Mouse (Mus musculus) heart, embryonic 12.5 days (tissue): ENCODE results near the gene Mme. TPM values are rescaled to one million over a fixed set of nuclear protein-coding genes. Genes with fewer than 3 reads are reported as not detected.

ENCODE experiments used
- ATAC-seq: fragments of 200-750 bp; cut with Nextera tagmentation; 2 replicates; pipeline ENCODE4 v1.8.0; 2017; ENCODE audit warnings: moderate TSS enrichment, moderate library complexity; ENCODE audit not compliant: insufficient number of reproducible peaks, low FRiP score
- H3K27ac ChIP-seq: fragments of 300-500 bp; sonication (generic); 2 replicates; pipeline ENCODE4 v1.5.1; 2016; ENCODE audit warnings: mild to moderate bottlenecking, moderate library complexity; ENCODE audit not compliant: poor library complexity, severe bottlenecking
- H3K27me3 ChIP-seq: fragments of 300-500 bp; sonication (generic); replicated peaks from 2 replicates; pipeline ENCODE4 v1.6.1; 2016; ENCODE audit warnings: mild to moderate bottlenecking, moderate library complexity
- H3K36me3 ChIP-seq: fragments of 300-500 bp; sonication (generic); 2 replicates; pipeline ENCODE4 v1.6.1; 2016; ENCODE audit warnings: mild to moderate bottlenecking, moderate library complexity
- H3K4me1 ChIP-seq: fragments of 300-500 bp; sonication (generic); replicated peaks from 2 replicates; pipeline ENCODE4 v1.6.1; 2016; ENCODE audit warnings: mild to moderate bottlenecking
- H3K4me2 ChIP-seq: fragments of 300-500 bp; sonication (generic); 2 replicates; pipeline ENCODE4 v1.6.1; 2016; ENCODE audit warnings: mild to moderate bottlenecking, moderate library complexity
- H3K4me3 ChIP-seq: fragments of 300-500 bp; sonication (generic); 2 replicates; pipeline ENCODE4 v1.5.1; 2016; ENCODE audit warnings: mild to moderate bottlenecking
- H3K9ac ChIP-seq: fragments of 300-500 bp; sonication (generic); 2 replicates; pipeline ENCODE4 v1.6.1; 2016; ENCODE audit warnings: mild to moderate bottlenecking, moderate library complexity
- H3K9me3 ChIP-seq: fragments of 300-500 bp; sonication (generic); replicated peaks from 2 replicates; pipeline ENCODE4 v1.6.1; 2016; ENCODE audit warnings: mild to moderate bottlenecking, moderate library complexity
- WGBS: fragments of 180-500 bp; shearing (Covaris S2); methylation state at CpG from one replicate; pipeline ENCODE4 v1.1.7; 2016; 5-methylcytosine and 5-hydroxymethylcytosine counted together
- polyA plus RNA-seq: library from polyadenylated mRNA; unstranded; fragments of >200 nt; fragmentation: Nextera tagmentation; extraction: Ambion mirVana; gene quantifications from 2 replicates; pipeline ENCODE4 v1.2.1, GENCODE M21; 2016

Mme gene
- polyA plus RNA-seq, 1 experiment from 2014 or later = 11.4 TPM

DNA sequence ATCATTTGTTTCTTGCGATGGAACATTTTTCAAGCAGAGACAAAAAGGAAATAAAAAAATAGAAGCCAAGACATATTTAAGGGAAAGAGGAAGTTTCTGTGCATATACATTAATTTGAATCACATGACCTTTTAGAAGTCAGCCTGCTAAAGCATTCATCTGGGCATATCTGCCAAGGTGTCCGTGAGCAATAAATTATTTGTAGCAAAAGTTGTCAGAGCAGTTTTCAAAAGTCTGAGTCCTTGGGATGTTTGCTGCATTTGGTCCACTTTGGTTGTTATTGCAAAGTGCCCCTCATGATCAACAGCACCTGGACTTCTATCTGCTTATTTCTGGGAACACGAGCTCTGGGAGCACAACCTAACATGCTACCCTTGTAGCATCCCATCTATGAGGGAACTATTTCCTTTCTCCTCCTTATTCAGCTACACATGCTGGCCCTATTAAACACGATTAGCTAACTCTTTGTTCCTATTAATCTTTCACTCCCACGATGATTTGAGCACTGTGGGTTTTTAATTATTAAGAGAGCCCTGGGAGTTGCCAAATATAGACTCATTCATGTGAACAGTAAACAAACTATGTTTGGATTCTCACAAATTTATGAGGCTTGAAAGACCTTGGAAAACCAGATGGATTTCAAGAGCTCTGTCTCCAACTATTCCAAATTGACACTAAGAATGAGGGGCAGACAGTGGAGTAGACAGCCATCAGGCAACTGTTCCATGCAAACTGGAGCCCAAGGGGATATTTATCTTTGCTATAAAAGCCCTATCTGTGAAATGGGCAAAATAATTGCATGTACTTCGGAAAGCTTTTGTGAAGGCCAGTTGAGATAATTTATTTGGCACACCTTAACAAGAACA is 171.9 kb downstream of the Mme start:
- no peaks in the 10 kb centered on the region for H3K4me1 ChIP-seq
- no peaks in the 10 kb centered on the region for H3K36me3 ChIP-seq
- no peak overlapping the region for H3K4me2 ChIP-seq
- no peaks in the 10 kb centered on the region for H3K27me3 ChIP-seq
- H3K9me3 ChIP-seq = no peaks in the 10 kb centered on the region
- no peak overlapping the region for H3K4me3 ChIP-seq
- no peak overlapping the region for H3K27ac ChIP-seq
- 75% methylated on average over 6 of the region's 6 CpGs for WGBS
- ATAC-seq = no peak
- H3K9ac ChIP-seq = no peak overlapping the region

GRCm38 (mm10) chr3:63417284-63417683 is 175.9 kb downstream of the Mme start:
- Histone ChIP-seq H3K36me3 (no peaks in the 10 kb centered on the region), H3K9me3 (no peaks in the 10 kb centered on the region), H3K9ac (no peak overlapping the region), H3K4me3 (no peak overlapping the region), H3K27ac (no peak overlapping the region), H3K27me3 (no peaks in the 10 kb centered on the region), H3K4me2 (no peak overlapping the region), H3K4me1 (no peaks in the 10 kb centered on the region)
- 71% methylated on average over 1 of the region's 1 CpGs for WGBS
- no peak for ATAC-seq

GRCm38 (mm10) chr3:63417758-63418157 is 176.4 kb downstream of the Mme start:
- Histone ChIP-seq H3K27ac (no peak overlapping the region), H3K4me1 (no peaks in the 10 kb centered on the region), H3K36me3 (no peaks in the 10 kb centered on the region), H3K9ac (no peak overlapping the region), H3K9me3 (no peaks in the 10 kb centered on the region), H3K4me3 (no peak overlapping the region), H3K4me2 (no peak overlapping the region), H3K27me3 (no peaks in the 10 kb centered on the region)
- no peak for ATAC-seq

GRCm38 (mm10) chr3:63423552-63423951 is 182.2 kb downstream of the Mme start:
- no peak for ATAC-seq
- Histone ChIP-seq H3K27me3 (no peaks in the 10 kb centered on the region), H3K4me3 (no peak overlapping the region), H3K27ac (no peak overlapping the region), H3K4me2 (no peak overlapping the region), H3K4me1 (no peaks in the 10 kb centered on the region), H3K9ac (no peak overlapping the region), H3K9me3 (no peaks in the 10 kb centered on the region), H3K36me3 (no peaks in the 10 kb centered on the region)

Other genes with a start within 250 kb of the Mme start
- gene Gm34302, start 242.3 kb downstream of the Mme start, polyA plus RNA-seq = not detected in 2 replicates